Mouse (Mus musculus) forebrain, embryonic 13.5 days (tissue): ENCODE data around the gene Nup153. TPM values are rescaled to one million over a fixed set of nuclear protein-coding genes. Genes with fewer than 3 reads are reported as not detected.
A peak's percentile ranks its signal among the peaks of the same experiment; 100 is the strongest.

ENCODE experiments used
- ATAC-seq: fragments of 200-750 bp; cut with Nextera tagmentation; 2 replicates; pipeline ENCODE4 v1.8.0; 2017
- H3K27ac ChIP-seq: fragments of 300-500 bp; sonication (generic); 2 replicates; pipeline ENCODE4 v1.5.1; 2015; ENCODE audit warnings: inconsistent platforms, mild to moderate bottlenecking, moderate library complexity
- H3K27me3 ChIP-seq: fragments of 300-500 bp; sonication (generic); 2 replicates; pipeline ENCODE4 v1.6.1; 2015; ENCODE audit warnings: mild to moderate bottlenecking, inconsistent platforms
- H3K36me3 ChIP-seq: fragments of 300-500 bp; sonication (generic); 2 replicates; pipeline ENCODE4 v1.6.1; 2015; ENCODE audit warnings: mild to moderate bottlenecking, inconsistent platforms; ENCODE audit not compliant: poor library complexity, severe bottlenecking
- H3K4me1 ChIP-seq: fragments of 300-500 bp; sonication (generic); 2 replicates; pipeline ENCODE4 v1.6.1; 2015; ENCODE audit warnings: inconsistent platforms
- H3K4me2 ChIP-seq: fragments of 300-500 bp; sonication (generic); 2 replicates; pipeline ENCODE4 v1.6.1; 2015; ENCODE audit warnings: inconsistent platforms, mild to moderate bottlenecking, moderate library complexity
- H3K4me3 ChIP-seq: fragments of 300-500 bp; sonication (generic); 2 replicates; pipeline ENCODE4 v1.5.1; 2015; ENCODE audit warnings: mild to moderate bottlenecking, inconsistent platforms
- H3K9ac ChIP-seq: fragments of 300-500 bp; sonication (generic); 2 replicates; pipeline ENCODE4 v1.6.1; 2015; ENCODE audit warnings: mild to moderate bottlenecking, inconsistent platforms
- H3K9me3 ChIP-seq: fragments of 300-500 bp; sonication (generic); replicated peaks from 2 replicates; pipeline ENCODE4 v1.6.1; 2016; ENCODE audit warnings: inconsistent platforms
- WGBS: fragments of 180-500 bp; shearing (Covaris S2); methylation state at CpG from one replicate; pipeline ENCODE4 v1.1.7; 2015; 5-methylcytosine and 5-hydroxymethylcytosine counted together
- polyA plus RNA-seq: library from polyadenylated mRNA; unstranded; fragments of >200 nt; fragmentation: Nextera tagmentation; extraction: Ambion mirVana; gene quantifications from 2 replicates; pipeline ENCODE4 v1.2.1, GENCODE M21; 2015

The Nup153 gene
- polyA plus RNA-seq, 1 experiment from 2014 or later: 22.8 TPM

GRCm38 (mm10) chr13:46695932-46696331 lies 31.8 kb downstream of the Nup153 start:
- Histone ChIP-seq H3K4me3 (no peak overlapping the region), H3K36me3 (peaks cover 42% of the 10 kb centered on the region), H3K4me2 (no peak overlapping the region), H3K9ac (no peak overlapping the region), H3K27me3 (no peaks in the 10 kb centered on the region), H3K27ac (no peak overlapping the region), H3K9me3 (no peaks in the 10 kb centered on the region), H3K4me1 (peaks cover 8% of the 10 kb centered on the region; the same call in 1 of the 2 replicates)
- WGBS: 94% methylated on average over 1 of the region's 1 CpGs
- ATAC-seq: no peak

- Histone ChIP-seq H3K9ac (no peak overlapping the region), H3K9me3 (no peaks in the 10 kb centered on the region), H3K27me3 (no peaks in the 10 kb centered on the region), H3K4me1 (peaks cover 8% of the 10 kb centered on the region; the same call in 1 of the 2 replicates), H3K27ac (no peak overlapping the region), H3K4me2 (no peak overlapping the region), H3K36me3 (peaks cover 45% of the 10 kb centered on the region), H3K4me3 (no peak overlapping the region)
- 58% methylated on average over 1 of the region's 1 CpGs for WGBS
- ATAC-seq: no peak
These were observed 32.3 kb downstream of the Nup153 start for GRCm38 (mm10) chr13:46695296-46695908.

- Histone ChIP-seq H3K9ac (no peak overlapping the region), H3K27ac (no peak overlapping the region), H3K4me1 (peaks cover 8% of the 10 kb centered on the region; the same call in 1 of the 2 replicates), H3K9me3 (no peaks in the 10 kb centered on the region), H3K4me3 (no peak overlapping the region), H3K27me3 (no peaks in the 10 kb centered on the region), H3K36me3 (peaks cover 58% of the 10 kb centered on the region), H3K4me2 (no peak overlapping the region)
- WGBS: 91% methylated on average over 4 of the region's 4 CpGs
- ATAC-seq: no peak
These were observed 37.0 kb downstream of the Nup153 start for GRCm38 (mm10) chr13:46690559-46691241.

GRCm38 (mm10) chr13:46683370-46683769 lies 44.4 kb downstream of the Nup153 start:
- Histone ChIP-seq H3K36me3 (peaks cover 66% of the 10 kb centered on the region), H3K9ac (no peak overlapping the region), H3K4me2 (no peak overlapping the region), H3K4me1 (no peaks in the 10 kb centered on the region), H3K27ac (no peak overlapping the region), H3K9me3 (no peaks in the 10 kb centered on the region), H3K27me3 (no peaks in the 10 kb centered on the region), H3K4me3 (no peak overlapping the region)
- ATAC-seq: no peak
- 94% methylated on average over 1 of the region's 1 CpGs for WGBS

GRCm38 (mm10) chr13:46682921-46683320 lies 44.8 kb downstream of the Nup153 start:
- Histone ChIP-seq H3K4me1 (no peaks in the 10 kb centered on the region), H3K9me3 (no peaks in the 10 kb centered on the region), H3K4me2 (no peak overlapping the region), H3K9ac (no peak overlapping the region), H3K27ac (no peak overlapping the region; the same call in 1 of the 2 replicates), H3K4me3 (no peak overlapping the region), H3K36me3 (peaks cover 67% of the 10 kb centered on the region), H3K27me3 (no peaks in the 10 kb centered on the region)
- no peak for ATAC-seq
- 71% methylated on average over 2 of the region's 2 CpGs for WGBS

GRCm38 (mm10) chr13:46677721-46678120 lies 50.0 kb downstream of the Nup153 start:
- Histone ChIP-seq H3K4me1 (0 out of 2 replicates have a peak, but pooled peaks cover 4% of the 10 kb centered on the region), H3K9me3 (no peaks in the 10 kb centered on the region), H3K4me2 (no peak overlapping the region), H3K27ac (no peak overlapping the region), H3K4me3 (no peak overlapping the region), H3K27me3 (no peaks in the 10 kb centered on the region), H3K36me3 (peaks cover 63% of the 10 kb centered on the region), H3K9ac (no peak overlapping the region)
- no peak for ATAC-seq
- 87% methylated on average over 4 of the region's 4 CpGs for WGBS

- H3K4me2 ChIP-seq: no peak overlapping the region
- H3K4me3 ChIP-seq: no peak overlapping the region
- ATAC-seq: no peak
- no peaks in the 10 kb centered on the region for H3K9me3 ChIP-seq
- 91% methylated on average over 2 of the region's 2 CpGs for WGBS
- H3K27ac ChIP-seq: no peak overlapping the region
- H3K9ac ChIP-seq: no peak overlapping the region
- no peaks in the 10 kb centered on the region for H3K27me3 ChIP-seq
- peaks cover 62% of the 10 kb centered on the region for H3K36me3 ChIP-seq
- H3K4me1 ChIP-seq: peaks cover 24% of the 10 kb centered on the region
These were observed 53.1 kb downstream of the Nup153 start for GRCm38 (mm10) chr13:46674601-46675000.

- ATAC-seq: no peak
- H3K9me3 ChIP-seq: no peaks in the 10 kb centered on the region
- peak overlapping the region; percentile 93 for H3K9ac ChIP-seq
- WGBS: 65% methylated on average over 9 of the region's 9 CpGs
- H3K4me2 ChIP-seq: peak overlapping the region; percentile 80
- no peaks in the 10 kb centered on the region for H3K27me3 ChIP-seq
- peaks cover 30% of the 10 kb centered on the region for H3K4me1 ChIP-seq
- peaks cover 42% of the 10 kb centered on the region for H3K36me3 ChIP-seq
- no peak overlapping the region for H3K27ac ChIP-seq
- peak overlapping the region; percentile 93 for H3K4me3 ChIP-seq
These were observed 57.2 kb downstream of the Nup153 start for GRCm38 (mm10) chr13:46670514-46670913.

- under 1% methylated on average over 53 of the region's 96 CpGs for WGBS
- Histone ChIP-seq H3K9me3 (no peaks in the 10 kb centered on the region), H3K9ac (peak overlapping the region; percentile 93), H3K27me3 (no peaks in the 10 kb centered on the region), H3K36me3 (peaks cover 35% of the 10 kb centered on the region), H3K4me3 (peak overlapping the region; percentile 93), H3K4me2 (peak overlapping the region; percentile 80), H3K27ac (peak overlapping the region; percentile 85), H3K4me1 (peaks cover 30% of the 10 kb centered on the region)
- peak; percentile 63 for ATAC-seq
These were observed 58.0 kb downstream of the Nup153 start for GRCm38 (mm10) chr13:46669620-46670271.

GRCm38 (mm10) chr13:46669048-46669619 lies 58.6 kb downstream of the Nup153 start, which contains the start of gene Fam8a1:
Gene Fam8a1 (plus strand): TSS chr13:46669522.
- H3K4me2 ChIP-seq: peak within 1 kb of the TSS; percentile 80
- H3K27me3 ChIP-seq: no peaks in the 10 kb centered on the region
- H3K9ac ChIP-seq: peak within 1 kb of the TSS; percentile 93
- peaks cover 30% of the 10 kb centered on the region for H3K4me1 ChIP-seq
- peak; percentile 97 for ATAC-seq
- H3K4me3 ChIP-seq: peak within 1 kb of the TSS; percentile 93
- H3K9me3 ChIP-seq: no peaks in the 10 kb centered on the region
- peaks cover 29% of the 10 kb centered on the region for H3K36me3 ChIP-seq
- H3K27ac ChIP-seq: peak within 1 kb of the TSS; percentile 85
- WGBS: 1% methylated on average over 45 of the region's 46 CpGs

- Histone ChIP-seq H3K4me1 (peaks cover 2% of the 10 kb centered on the region), H3K27me3 (no peaks in the 10 kb centered on the region), H3K4me2 (no peak overlapping the region), H3K9ac (no peak overlapping the region), H3K27ac (no peak overlapping the region), H3K9me3 (no peaks in the 10 kb centered on the region), H3K36me3 (no peaks in the 10 kb centered on the region), H3K4me3 (no peak overlapping the region)
- peak; percentile 59 for ATAC-seq
- 28% methylated on average over 4 of the region's 4 CpGs for WGBS
These were observed 64.2 kb downstream of the Nup153 start for GRCm38 (mm10) chr13:46663461-46663964.

- Histone ChIP-seq H3K9me3 (no peaks in the 10 kb centered on the region), H3K4me3 (no peak overlapping the region), H3K9ac (no peak overlapping the region), H3K4me1 (no peaks in the 10 kb centered on the region), H3K27ac (no peak overlapping the region), H3K4me2 (no peak overlapping the region), H3K36me3 (no peaks in the 10 kb centered on the region), H3K27me3 (no peaks in the 10 kb centered on the region)
- WGBS: 91% methylated on average over 5 of the region's 5 CpGs
- ATAC-seq: no peak
These were observed 68.5 kb downstream of the Nup153 start for GRCm38 (mm10) chr13:46659211-46659610.
